Mouse (Mus musculus): ENCODE measurements around the gene Ankrd9. TPM values are rescaled to one million over a fixed set of nuclear protein-coding genes. Genes with fewer than 3 reads are reported as not detected.

Gene Ankrd9
- polyA plus RNA-seq, 1 experiment from 2014 or later, result 7.0 TPM

- Histone ChIP-seq H3K4me2 (ENCODE audit: low read length) (no peak overlapping the region), H3K9me3 (replicated peaks; ENCODE audit: control insufficient read depth, low read length, poor library complexity, severe bottlenecking) (no peaks in the 10 kb centered on the region), H3K27ac (ENCODE audit: low read length) (no peak overlapping the region), H3K27me3 (ENCODE audit: control insufficient read depth, insufficient read depth, low read depth, low read length) (no peaks in the 10 kb centered on the region), H3K4me1 (ENCODE audit: control insufficient read depth, insufficient read depth, low read length) (peaks cover 2% of the 10 kb centered on the region; the same call in 1 of the 2 replicates), H3K36me3 (ENCODE audit: control insufficient read depth, insufficient read depth, low read length) (no peaks in the 10 kb centered on the region), H3K4me3 (ENCODE audit: low read depth, low read length) (no peak overlapping the region), H3K9ac (ENCODE audit: low read depth, low read length) (no peak overlapping the region)
- WGBS, result 79% methylated on average over 14 of the region's 14 CpGs
- no peak for ATAC-seq
These were observed 28.6 kb upstream of the Ankrd9 start for GRCm38 (mm10) chr12:111007134-111008103.

GRCm38 (mm10) chr12:111006339-111006738 is 27.5 kb upstream of the Ankrd9 start:
- Histone ChIP-seq H3K9ac (ENCODE audit: low read depth, low read length) (no peak overlapping the region), H3K36me3 (ENCODE audit: control insufficient read depth, insufficient read depth, low read length) (no peaks in the 10 kb centered on the region), H3K4me2 (ENCODE audit: low read length) (no peak overlapping the region), H3K9me3 (replicated peaks; ENCODE audit: control insufficient read depth, low read length, poor library complexity, severe bottlenecking) (no peaks in the 10 kb centered on the region), H3K4me3 (ENCODE audit: low read depth, low read length) (no peak overlapping the region), H3K27ac (ENCODE audit: low read length) (no peak overlapping the region), H3K4me1 (ENCODE audit: control insufficient read depth, insufficient read depth, low read length) (peaks cover 2% of the 10 kb centered on the region; the same call in 1 of the 2 replicates), H3K27me3 (ENCODE audit: control insufficient read depth, insufficient read depth, low read depth, low read length) (no peaks in the 10 kb centered on the region)
- WGBS, result 46% methylated on average over 5 of the region's 5 CpGs
- ATAC-seq, result no peak

GRCm38 (mm10) chr12:111005803-111006202 is 27.0 kb upstream of the Ankrd9 start:
- Histone ChIP-seq H3K4me3 (ENCODE audit: low read depth, low read length) (no peak overlapping the region), H3K27ac (ENCODE audit: low read length) (no peak overlapping the region), H3K9ac (ENCODE audit: low read depth, low read length) (no peak overlapping the region), H3K4me2 (ENCODE audit: low read length) (no peak overlapping the region), H3K9me3 (replicated peaks; ENCODE audit: control insufficient read depth, low read length, poor library complexity, severe bottlenecking) (no peaks in the 10 kb centered on the region), H3K36me3 (ENCODE audit: control insufficient read depth, insufficient read depth, low read length) (no peaks in the 10 kb centered on the region), H3K4me1 (ENCODE audit: control insufficient read depth, insufficient read depth, low read length) (peaks cover 2% of the 10 kb centered on the region; the same call in 1 of the 2 replicates), H3K27me3 (ENCODE audit: control insufficient read depth, insufficient read depth, low read depth, low read length) (no peaks in the 10 kb centered on the region)
- no peak for ATAC-seq
- 76% methylated on average over 6 of the region's 6 CpGs for WGBS

- H3K27ac ChIP-seq (ENCODE audit: low read length), result no peak overlapping the region
- H3K9ac ChIP-seq (ENCODE audit: low read depth, low read length), result no peak overlapping the region
- H3K36me3 ChIP-seq (ENCODE audit: control insufficient read depth, insufficient read depth, low read length), result no peaks in the 10 kb centered on the region
- H3K4me3 ChIP-seq (ENCODE audit: low read depth, low read length), result no peak overlapping the region
- 83% methylated on average over 9 of the region's 9 CpGs for WGBS
- no peak for ATAC-seq
- no peaks in the 10 kb centered on the region for H3K27me3 ChIP-seq (ENCODE audit: control insufficient read depth, insufficient read depth, low read depth, low read length)
- H3K4me2 ChIP-seq (ENCODE audit: low read length), result no peak overlapping the region
- H3K9me3 ChIP-seq (replicated peaks; ENCODE audit: control insufficient read depth, low read length, poor library complexity, severe bottlenecking), result no peaks in the 10 kb centered on the region
- H3K4me1 ChIP-seq (ENCODE audit: control insufficient read depth, insufficient read depth, low read length), result peaks cover 2% of the 10 kb centered on the region; the same call in 1 of the 2 replicates
These were observed 25.3 kb upstream of the Ankrd9 start for GRCm38 (mm10) chr12:111004142-111004541.

GRCm38 (mm10) chr12:111000956-111001355 is 22.1 kb upstream of the Ankrd9 start:
- no peak overlapping the region for H3K9ac ChIP-seq (ENCODE audit: low read depth, low read length)
- no peak for ATAC-seq
- H3K27ac ChIP-seq (ENCODE audit: low read length), result no peak overlapping the region
- H3K27me3 ChIP-seq (ENCODE audit: control insufficient read depth, insufficient read depth, low read depth, low read length), result no peaks in the 10 kb centered on the region
- WGBS, result 94% methylated on average over 7 of the region's 7 CpGs
- H3K4me2 ChIP-seq (ENCODE audit: low read length), result no peak overlapping the region
- no peaks in the 10 kb centered on the region for H3K4me1 ChIP-seq (ENCODE audit: control insufficient read depth, insufficient read depth, low read length)
- no peaks in the 10 kb centered on the region; the same call in 1 of the 2 replicates for H3K9me3 ChIP-seq (replicated peaks; ENCODE audit: control insufficient read depth, low read length, poor library complexity, severe bottlenecking)
- H3K4me3 ChIP-seq (ENCODE audit: low read depth, low read length), result no peak overlapping the region
- H3K36me3 ChIP-seq (ENCODE audit: control insufficient read depth, insufficient read depth, low read length), result no peaks in the 10 kb centered on the region

- Histone ChIP-seq H3K27ac (ENCODE audit: low read length) (no peak overlapping the region), H3K4me1 (ENCODE audit: control insufficient read depth, insufficient read depth, low read length) (no peaks in the 10 kb centered on the region), H3K9me3 (replicated peaks; ENCODE audit: control insufficient read depth, low read length, poor library complexity, severe bottlenecking) (no peaks in the 10 kb centered on the region; the same call in 1 of the 2 replicates), H3K4me3 (ENCODE audit: low read depth, low read length) (no peak overlapping the region), H3K36me3 (ENCODE audit: control insufficient read depth, insufficient read depth, low read length) (no peaks in the 10 kb centered on the region), H3K9ac (ENCODE audit: low read depth, low read length) (no peak overlapping the region), H3K27me3 (ENCODE audit: control insufficient read depth, insufficient read depth, low read depth, low read length) (no peaks in the 10 kb centered on the region), H3K4me2 (ENCODE audit: low read length) (no peak overlapping the region)
- 93% methylated on average over 2 of the region's 2 CpGs for WGBS
- no peak for ATAC-seq
These were observed 21.0 kb upstream of the Ankrd9 start for GRCm38 (mm10) chr12:110999820-111000219.

GRCm38 (mm10) chr12:110998092-110998491 is 19.3 kb upstream of the Ankrd9 start:
- H3K27me3 ChIP-seq (ENCODE audit: control insufficient read depth, insufficient read depth, low read depth, low read length), result no peaks in the 10 kb centered on the region
- no peak overlapping the region for H3K4me2 ChIP-seq (ENCODE audit: low read length)
- H3K4me1 ChIP-seq (ENCODE audit: control insufficient read depth, insufficient read depth, low read length), result no peaks in the 10 kb centered on the region
- WGBS, result 97% methylated on average over 11 of the region's 11 CpGs
- no peaks in the 10 kb centered on the region for H3K36me3 ChIP-seq (ENCODE audit: control insufficient read depth, insufficient read depth, low read length)
- H3K27ac ChIP-seq (ENCODE audit: low read length), result no peak overlapping the region
- no peak for ATAC-seq
- H3K4me3 ChIP-seq (ENCODE audit: low read depth, low read length), result no peak overlapping the region
- no peaks in the 10 kb centered on the region; the same call in 1 of the 2 replicates for H3K9me3 ChIP-seq (replicated peaks; ENCODE audit: control insufficient read depth, low read length, poor library complexity, severe bottlenecking)
- H3K9ac ChIP-seq (ENCODE audit: low read depth, low read length), result no peak overlapping the region

GRCm38 (mm10) chr12:110994666-110995065 is 15.8 kb upstream of the Ankrd9 start:
- H3K27ac ChIP-seq (ENCODE audit: low read length), result no peak overlapping the region
- no peak overlapping the region for H3K4me2 ChIP-seq (ENCODE audit: low read length)
- no peak for ATAC-seq
- no peak overlapping the region for H3K4me3 ChIP-seq (ENCODE audit: low read depth, low read length)
- no peaks in the 10 kb centered on the region for H3K27me3 ChIP-seq (ENCODE audit: control insufficient read depth, insufficient read depth, low read depth, low read length)
- H3K9ac ChIP-seq (ENCODE audit: low read depth, low read length), result no peak overlapping the region
- H3K36me3 ChIP-seq (ENCODE audit: control insufficient read depth, insufficient read depth, low read length), result no peaks in the 10 kb centered on the region
- WGBS, result 40% methylated on average over 12 of the region's 12 CpGs
- H3K9me3 ChIP-seq (replicated peaks; ENCODE audit: control insufficient read depth, low read length, poor library complexity, severe bottlenecking), result no peaks in the 10 kb centered on the region; the same call in 1 of the 2 replicates
- no peaks in the 10 kb centered on the region for H3K4me1 ChIP-seq (ENCODE audit: control insufficient read depth, insufficient read depth, low read length)

GRCm38 (mm10) chr12:110993226-110993625 is 14.4 kb upstream of the Ankrd9 start:
- Histone ChIP-seq H3K4me1 (ENCODE audit: control insufficient read depth, insufficient read depth, low read length) (no peaks in the 10 kb centered on the region), H3K9ac (ENCODE audit: low read depth, low read length) (no peak overlapping the region), H3K27ac (ENCODE audit: low read length) (no peak overlapping the region), H3K27me3 (ENCODE audit: control insufficient read depth, insufficient read depth, low read depth, low read length) (no peaks in the 10 kb centered on the region), H3K4me2 (ENCODE audit: low read length) (no peak overlapping the region), H3K4me3 (ENCODE audit: low read depth, low read length) (no peak overlapping the region), H3K9me3 (replicated peaks; ENCODE audit: control insufficient read depth, low read length, poor library complexity, severe bottlenecking) (no peaks in the 10 kb centered on the region; the same call in 1 of the 2 replicates), H3K36me3 (ENCODE audit: control insufficient read depth, insufficient read depth, low read length) (no peaks in the 10 kb centered on the region)
- no peak for ATAC-seq
- 87% methylated on average over 3 of the region's 3 CpGs for WGBS
